Mouse (Mus musculus) hindbrain, embryonic 12.5 days (tissue): ENCODE measurements around the gene Tardbp. TPM values are rescaled to one million over a fixed set of nuclear protein-coding genes. Genes with fewer than 3 reads are reported as not detected.

ENCODE experiments used
- ATAC-seq: fragments of 200-750 bp; cut with Nextera tagmentation; 2 replicates; pipeline ENCODE4 v1.8.0; 2017; ENCODE audit warnings: moderate TSS enrichment; ENCODE audit not compliant: low FRiP score
- H3K27ac ChIP-seq: fragments of 300-500 bp; sonication (generic); 2 replicates; pipeline ENCODE4 v1.5.1; 2016; ENCODE audit warnings: mild to moderate bottlenecking
- H3K27me3 ChIP-seq: fragments of 300-500 bp; sonication (generic); 2 replicates; pipeline ENCODE4 v1.6.1; 2016; ENCODE audit warnings: mild to moderate bottlenecking
- H3K36me3 ChIP-seq: fragments of 300-500 bp; sonication (generic); 2 replicates; pipeline ENCODE4 v1.6.1; 2016; ENCODE audit warnings: mild to moderate bottlenecking
- H3K4me1 ChIP-seq: fragments of 300-500 bp; sonication (generic); 2 replicates; pipeline ENCODE4 v1.6.1; 2016
- H3K4me2 ChIP-seq: fragments of 300-500 bp; sonication (generic); replicated peaks from 2 replicates; pipeline ENCODE4 v1.6.1; 2016; ENCODE audit warnings: mild to moderate bottlenecking
- H3K4me3 ChIP-seq: fragments of 300-500 bp; sonication (generic); 2 replicates; pipeline ENCODE4 v1.5.1; 2016; ENCODE audit warnings: mild to moderate bottlenecking
- H3K9ac ChIP-seq: fragments of 300-500 bp; sonication (generic); 2 replicates; pipeline ENCODE4 v1.6.1; 2016; ENCODE audit warnings: mild to moderate bottlenecking, moderate library complexity
- H3K9me3 ChIP-seq: fragments of 300-500 bp; sonication (generic); replicated peaks from 2 replicates; pipeline ENCODE4 v1.6.1; 2016; ENCODE audit warnings: mild to moderate bottlenecking
- WGBS: fragments of 180-500 bp; shearing (Covaris S2); methylation state at CpG from one replicate; pipeline ENCODE4 v1.1.7; 2016; 5-methylcytosine and 5-hydroxymethylcytosine counted together
- polyA plus RNA-seq: library from polyadenylated mRNA; unstranded; fragments of >200 nt; fragmentation: Nextera tagmentation; extraction: Ambion mirVana; gene quantifications from 2 replicates; pipeline ENCODE4 v1.2.1, GENCODE M21; 2016

Tardbp gene
- polyA plus RNA-seq, 1 experiment from 2014 or later, result 333 TPM

DNA sequence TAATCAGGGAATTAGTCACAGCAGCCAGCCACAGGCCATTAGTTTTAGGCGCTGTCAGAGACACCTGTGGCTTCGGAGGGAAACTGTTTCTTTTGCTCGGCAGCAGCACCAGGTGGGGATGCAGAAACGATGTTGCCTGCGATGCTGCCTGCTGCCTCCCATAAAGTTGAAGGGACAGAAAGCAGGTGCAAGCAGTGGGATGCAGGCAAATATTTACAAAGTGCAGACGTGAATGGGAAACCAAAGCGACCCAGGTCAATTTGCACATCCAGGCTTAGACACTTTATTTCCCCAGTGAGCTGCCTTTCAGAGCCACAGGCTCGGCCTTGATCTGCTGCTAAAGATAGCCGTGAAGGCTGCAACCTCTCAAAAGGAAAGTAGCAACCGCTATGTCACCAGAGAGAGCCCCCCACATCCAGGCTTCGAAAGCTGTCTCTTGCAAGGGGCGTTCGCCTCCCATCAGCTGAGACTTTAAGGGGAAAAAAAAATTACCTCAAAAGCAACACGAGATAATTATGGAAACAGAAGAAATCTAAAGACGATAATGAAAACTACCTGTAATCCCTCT is 30.0 kb upstream of the Tardbp start:
- Histone ChIP-seq H3K9ac (no peak overlapping the region), H3K4me2 (no peak overlapping the region)
- 47% methylated on average over 15 of the region's 15 CpGs for WGBS

DNA sequence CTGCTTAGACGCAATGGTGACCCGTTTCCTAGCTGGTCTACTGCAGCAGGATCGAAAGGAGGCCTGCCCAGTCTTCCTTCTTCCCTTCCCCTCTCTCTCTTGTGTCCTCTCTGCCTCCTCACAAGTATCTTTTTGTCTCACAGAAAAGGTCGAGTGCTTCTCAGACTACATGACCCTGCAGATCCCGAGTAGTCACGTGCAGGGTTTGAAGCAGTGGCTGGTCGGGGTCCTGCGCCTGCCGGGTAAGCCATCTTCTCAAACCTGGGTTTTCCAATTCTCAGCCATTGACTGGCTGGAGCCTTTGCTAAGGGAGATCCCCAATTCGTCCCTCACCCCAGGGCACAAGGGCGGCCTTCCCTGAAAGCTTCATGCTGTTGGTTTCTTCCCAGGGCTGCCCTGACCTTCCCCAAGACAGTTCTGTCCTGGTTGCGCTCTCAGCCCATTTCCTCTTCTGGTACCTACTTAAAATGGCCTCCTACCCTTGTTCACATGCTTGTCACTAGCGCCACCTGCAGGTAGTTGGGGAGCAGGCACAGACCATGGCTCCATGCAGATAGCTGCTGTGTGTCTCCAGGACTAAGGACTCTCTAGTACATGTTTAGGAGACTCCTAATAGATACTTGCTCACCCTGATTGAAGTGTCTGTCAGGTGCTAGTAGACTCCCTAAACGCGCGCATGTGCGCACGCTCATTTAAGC is 28.0 kb upstream of the Tardbp start:
- peaks cover 8% of the 10 kb centered on the region; the same call in 1 of the 2 replicates for H3K4me1 ChIP-seq
- WGBS, result 88% methylated on average over 18 of the region's 18 CpGs
- H3K4me2 ChIP-seq, result no peak overlapping the region
- ATAC-seq, result no peak
- no peaks in the 10 kb centered on the region for H3K36me3 ChIP-seq
- no peak overlapping the region for H3K4me3 ChIP-seq
- no peak overlapping the region for H3K9ac ChIP-seq
- H3K27me3 ChIP-seq, result no peaks in the 10 kb centered on the region
- 0 out of 2 replicates have a peak, but pooled peaks cover 2% of the 10 kb centered on the region for H3K9me3 ChIP-seq
- no peak overlapping the region for H3K27ac ChIP-seq

More for the DNA sequence above, 30.0 kb upstream of the Tardbp start:
- Histone ChIP-seq H3K4me1 (0 out of 2 replicates have a peak, but pooled peaks cover 3% of the 10 kb centered on the region), H3K9me3 (0 out of 2 replicates have a peak, but pooled peaks cover 2% of the 10 kb centered on the region), H3K27ac (no peak overlapping the region), H3K36me3 (no peaks in the 10 kb centered on the region), H3K4me3 (no peak overlapping the region), H3K27me3 (peaks cover 4% of the 10 kb centered on the region; the same call in 1 of the 2 replicates)
- ATAC-seq, result no peak

DNA sequence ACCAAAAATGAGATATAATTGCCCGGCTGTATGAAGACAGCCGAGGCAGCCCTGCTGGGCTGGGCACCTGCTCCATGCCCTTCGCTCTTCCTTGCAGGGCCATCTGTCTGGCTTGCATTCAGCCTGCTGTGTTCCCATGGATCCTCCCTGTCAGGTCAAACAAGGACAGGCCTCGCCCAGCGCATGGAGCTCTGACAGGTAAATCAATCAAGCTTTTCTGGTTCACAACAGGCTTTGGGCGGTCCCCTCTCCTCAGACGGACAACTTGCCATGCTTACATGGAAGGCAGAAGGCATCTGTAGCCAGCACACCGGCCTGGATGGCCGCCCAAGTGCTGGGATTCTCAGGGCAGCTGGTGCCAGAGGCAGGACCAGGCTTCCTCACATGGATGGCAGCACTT is 24.2 kb upstream of the Tardbp start:
- Histone ChIP-seq H3K9me3 (0 out of 2 replicates have a peak, but pooled peaks cover 2% of the 10 kb centered on the region), H3K27me3 (no peaks in the 10 kb centered on the region), H3K9ac (no peak overlapping the region), H3K4me1 (peaks cover 5% of the 10 kb centered on the region; the same call in 1 of the 2 replicates), H3K4me3 (no peak overlapping the region), H3K36me3 (no peaks in the 10 kb centered on the region), H3K27ac (no peak overlapping the region), H3K4me2 (no peak overlapping the region)
- 35% methylated on average over 9 of the region's 9 CpGs for WGBS
- peak; percentile 80 for ATAC-seq

DNA sequence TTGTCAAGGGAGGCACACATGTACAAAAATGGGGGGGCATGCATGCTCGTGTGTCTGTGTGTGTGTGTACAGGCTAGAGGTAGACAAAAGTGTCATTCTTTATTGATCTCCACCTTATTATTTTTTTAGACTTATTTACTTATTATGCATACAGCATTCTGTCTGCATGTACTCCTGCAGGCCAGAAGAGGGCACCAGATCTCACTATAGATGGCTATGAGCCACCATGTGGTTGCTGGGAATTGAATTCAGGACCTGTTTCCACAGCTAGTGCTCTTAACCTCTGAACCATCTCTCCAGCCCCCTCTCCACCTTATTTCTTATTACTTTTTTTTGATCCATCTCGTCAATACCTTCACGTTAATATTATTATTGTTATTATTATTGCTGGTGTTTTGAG is 22.5 kb upstream of the Tardbp start:
- no peaks in the 10 kb centered on the region for H3K27me3 ChIP-seq
- H3K27ac ChIP-seq, result no peak overlapping the region
- H3K9ac ChIP-seq, result no peak overlapping the region
- whole genome bisulfite sequencing, result 71% methylated on average over 3 of the region's 3 CpGs
- no peaks in the 10 kb centered on the region for H3K36me3 ChIP-seq
- H3K4me1 ChIP-seq, result peaks cover 5% of the 10 kb centered on the region; the same call in 1 of the 2 replicates
- H3K4me3 ChIP-seq, result no peak overlapping the region
- no peak overlapping the region for H3K4me2 ChIP-seq
- no peak for ATAC-seq
- 0 out of 2 replicates have a peak, but pooled peaks cover 2% of the 10 kb centered on the region for H3K9me3 ChIP-seq

DNA sequence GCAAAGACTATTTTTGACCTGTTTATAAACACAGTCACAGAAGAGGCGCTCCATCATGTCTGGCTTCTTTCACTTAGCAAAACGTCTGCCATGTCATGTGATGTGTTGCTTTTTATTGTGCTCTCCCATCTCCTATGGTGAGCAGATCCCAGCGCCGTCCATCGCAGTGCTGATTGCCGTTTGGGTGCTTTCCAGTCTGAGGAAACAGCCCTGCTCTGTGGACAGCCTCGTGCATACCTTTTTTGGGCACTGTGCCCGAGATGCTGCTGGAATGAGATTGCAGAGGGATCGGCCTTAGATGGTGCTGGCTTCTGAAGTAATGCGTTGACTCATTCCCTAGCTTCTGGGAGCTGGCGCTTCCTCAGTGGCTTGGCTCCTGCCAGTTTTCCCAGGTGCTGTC is 19.8 kb upstream of the Tardbp start:
- Histone ChIP-seq H3K4me1 (peaks cover 9% of the 10 kb centered on the region), H3K4me2 (no peak overlapping the region), H3K27me3 (no peaks in the 10 kb centered on the region), H3K9me3 (no peaks in the 10 kb centered on the region), H3K36me3 (no peaks in the 10 kb centered on the region), H3K27ac (no peak overlapping the region), H3K4me3 (no peak overlapping the region), H3K9ac (no peak overlapping the region)
- WGBS, result 64% methylated on average over 11 of the region's 11 CpGs
- ATAC-seq, result no peak

DNA sequence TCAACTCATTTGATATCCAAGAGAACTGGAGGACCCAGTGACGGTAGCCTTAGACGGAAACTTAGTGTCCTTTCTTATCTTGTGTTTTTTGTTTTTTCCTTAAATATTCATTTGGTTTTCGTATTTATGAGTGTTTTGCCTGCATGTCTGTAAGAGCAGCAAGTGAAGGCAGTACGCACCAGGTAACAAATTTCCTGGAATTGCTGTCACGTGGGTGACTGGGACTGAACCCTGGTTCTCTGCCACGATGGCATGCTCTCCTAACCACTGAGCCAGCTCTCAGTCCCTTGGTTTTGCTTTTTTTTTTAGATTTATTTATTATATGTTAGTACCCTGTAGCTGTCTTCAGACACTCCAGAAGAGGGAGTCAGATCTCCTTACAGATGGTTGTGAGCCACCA is 18.1 kb upstream of the Tardbp start:
- WGBS, result 84% methylated on average over 6 of the region's 6 CpGs
- Histone ChIP-seq H3K27me3 (no peaks in the 10 kb centered on the region), H3K4me3 (no peak overlapping the region), H3K4me2 (no peak overlapping the region), H3K36me3 (no peaks in the 10 kb centered on the region), H3K9me3 (no peaks in the 10 kb centered on the region), H3K27ac (no peak overlapping the region), H3K4me1 (peaks cover 4% of the 10 kb centered on the region; the same call in 1 of the 2 replicates), H3K9ac (no peak overlapping the region)
- no peak for ATAC-seq

DNA sequence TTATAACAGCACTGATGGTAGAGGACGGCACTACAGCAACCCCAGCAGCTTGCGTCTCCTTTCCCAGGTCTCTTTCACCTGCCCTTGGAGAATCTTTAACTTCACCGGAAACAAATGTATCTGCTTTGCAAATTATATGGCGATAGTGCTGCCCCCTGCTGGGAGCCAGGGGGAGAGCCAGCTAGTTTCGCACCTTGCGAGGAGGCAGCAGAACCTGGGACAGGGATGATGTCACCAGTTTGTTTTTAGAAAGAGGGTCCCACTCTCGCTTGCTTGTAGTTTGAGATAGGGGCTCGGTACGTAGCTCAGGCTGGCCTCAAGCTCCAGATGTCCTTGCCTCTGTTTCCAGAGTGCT is 17.3 kb upstream of the Tardbp start:
- no peak overlapping the region for H3K4me3 ChIP-seq
- peak overlapping the region; percentile 33 for H3K4me2 ChIP-seq
- H3K27me3 ChIP-seq, result no peaks in the 10 kb centered on the region
- H3K9me3 ChIP-seq, result no peaks in the 10 kb centered on the region
- ATAC-seq, result no peak
- H3K36me3 ChIP-seq, result no peaks in the 10 kb centered on the region
- H3K4me1 ChIP-seq, result peaks cover 4% of the 10 kb centered on the region; the same call in 1 of the 2 replicates
- H3K9ac ChIP-seq, result no peak overlapping the region
- no peak overlapping the region for H3K27ac ChIP-seq
- WGBS, result 7% methylated on average over 9 of the region's 9 CpGs

DNA sequence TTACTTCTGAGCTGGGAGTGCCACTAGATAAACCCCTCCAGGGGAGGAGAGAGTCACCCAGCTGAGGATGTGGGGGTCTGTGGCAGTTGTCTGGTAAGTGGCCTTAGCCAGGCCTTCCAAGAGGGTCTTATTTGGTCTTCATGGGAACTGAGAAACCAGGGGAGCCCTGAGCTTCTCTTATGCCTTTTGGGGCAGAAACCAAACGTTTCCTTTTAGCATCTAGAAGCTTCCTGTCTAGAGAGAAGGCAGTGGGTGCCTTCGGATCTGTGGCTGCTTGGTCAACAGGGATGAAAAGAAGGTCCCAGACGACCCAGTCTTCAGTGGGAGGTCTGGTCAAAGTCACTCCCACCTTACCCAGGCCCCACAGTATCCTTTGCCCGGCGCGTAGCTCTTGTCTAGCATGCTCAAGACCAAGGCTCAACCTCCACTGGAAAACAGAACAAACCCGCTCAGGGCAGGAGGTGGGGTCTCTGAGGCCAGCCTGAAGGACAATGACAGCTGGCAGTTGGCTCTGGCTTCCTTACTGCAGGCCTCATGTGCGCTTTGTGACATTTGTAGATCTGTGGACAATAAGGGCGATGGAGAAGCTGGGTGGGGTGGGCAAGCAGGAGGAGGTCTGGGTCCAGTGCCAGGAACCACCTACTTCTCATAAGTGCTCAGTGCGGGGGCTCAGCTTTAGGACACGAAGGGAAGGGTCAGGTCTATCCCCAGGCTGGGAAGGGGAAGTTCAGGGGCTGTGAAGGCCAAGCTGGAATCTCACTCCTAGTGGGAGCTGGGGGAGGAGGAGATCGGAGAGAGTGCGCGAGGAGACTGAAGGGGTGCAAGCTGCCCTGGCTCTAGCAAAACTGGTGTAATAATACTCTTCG is 16.7 kb upstream of the Tardbp start, which contains the start of gene Gm572:
Gene Gm572, plus strand, starts transcription at position 27 of the 866 bp plus-strand sequence.
- no peak for ATAC-seq
- H3K9me3 ChIP-seq, result no peaks in the 10 kb centered on the region
- peak within 1 kb of the TSS; percentile 33 for H3K4me2 ChIP-seq
- H3K9ac ChIP-seq, result no peak within 1 kb of the TSS
- no peaks in the 10 kb centered on the region for H3K36me3 ChIP-seq
- peaks cover 4% of the 10 kb centered on the region; the same call in 1 of the 2 replicates for H3K4me1 ChIP-seq
- no peaks in the 10 kb centered on the region for H3K27me3 ChIP-seq
- no peak within 1 kb of the TSS for H3K27ac ChIP-seq
- no peak within 1 kb of the TSS for H3K4me3 ChIP-seq
- WGBS, result 66% methylated on average over 15 of the region's 15 CpGs

DNA sequence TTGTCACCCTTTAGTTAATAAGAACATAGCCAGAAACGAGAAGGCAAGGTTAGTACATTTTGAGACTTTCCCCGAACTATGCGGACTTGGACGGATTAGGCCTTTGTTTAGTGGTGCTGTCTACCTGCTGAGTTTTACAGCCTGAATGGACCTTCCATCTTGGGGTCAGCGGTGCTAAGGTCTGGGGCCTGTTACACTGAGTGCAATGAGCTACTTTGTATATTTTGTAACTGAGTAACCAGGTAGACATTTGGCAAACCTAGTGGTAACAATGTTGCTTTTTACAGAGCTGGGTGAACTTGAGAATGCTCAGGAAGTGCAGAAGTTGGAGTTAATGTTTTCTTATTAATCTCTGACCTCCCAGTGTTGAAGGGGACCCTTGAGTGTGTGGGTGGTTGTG is 14.3 kb upstream of the Tardbp start:
- H3K27me3 ChIP-seq, result no peaks in the 10 kb centered on the region
- H3K36me3 ChIP-seq, result no peaks in the 10 kb centered on the region
- H3K4me2 ChIP-seq, result no peak overlapping the region
- no peak overlapping the region for H3K27ac ChIP-seq
- no peak for ATAC-seq
- no peak overlapping the region for H3K9ac ChIP-seq
- H3K4me1 ChIP-seq, result peaks cover 4% of the 10 kb centered on the region; the same call in 1 of the 2 replicates
- H3K4me3 ChIP-seq, result no peak overlapping the region
- no peaks in the 10 kb centered on the region for H3K9me3 ChIP-seq
- WGBS, result 76% methylated on average over 5 of the region's 5 CpGs

DNA sequence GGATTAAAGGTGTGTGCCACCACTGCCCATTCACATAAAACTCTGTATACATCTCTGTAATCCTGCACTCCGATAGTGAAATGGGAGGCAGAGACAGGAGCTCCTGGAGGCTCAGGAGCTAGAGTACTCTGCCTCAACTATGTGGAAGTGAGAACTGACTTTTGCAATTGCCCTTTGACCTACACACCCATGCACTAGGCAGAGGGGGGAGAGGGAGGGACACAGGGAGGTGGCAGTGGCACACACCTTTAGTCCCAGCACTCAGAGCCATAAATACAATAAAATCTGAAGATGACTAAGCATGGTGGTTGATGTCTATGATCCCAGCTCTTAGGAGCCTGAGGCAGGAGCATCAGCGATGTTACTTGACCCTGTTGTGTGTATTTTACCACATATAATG is 12.6 kb upstream of the Tardbp start:
- no peaks in the 10 kb centered on the region for H3K27me3 ChIP-seq
- no peak for ATAC-seq
- 84% methylated on average over 2 of the region's 2 CpGs for WGBS
- H3K9ac ChIP-seq, result no peak overlapping the region
- no peaks in the 10 kb centered on the region for H3K36me3 ChIP-seq
- H3K4me1 ChIP-seq, result peaks cover 4% of the 10 kb centered on the region; the same call in 1 of the 2 replicates
- H3K4me2 ChIP-seq, result no peak overlapping the region
- no peak overlapping the region for H3K27ac ChIP-seq
- H3K9me3 ChIP-seq, result no peaks in the 10 kb centered on the region
- H3K4me3 ChIP-seq, result no peak overlapping the region

DNA sequence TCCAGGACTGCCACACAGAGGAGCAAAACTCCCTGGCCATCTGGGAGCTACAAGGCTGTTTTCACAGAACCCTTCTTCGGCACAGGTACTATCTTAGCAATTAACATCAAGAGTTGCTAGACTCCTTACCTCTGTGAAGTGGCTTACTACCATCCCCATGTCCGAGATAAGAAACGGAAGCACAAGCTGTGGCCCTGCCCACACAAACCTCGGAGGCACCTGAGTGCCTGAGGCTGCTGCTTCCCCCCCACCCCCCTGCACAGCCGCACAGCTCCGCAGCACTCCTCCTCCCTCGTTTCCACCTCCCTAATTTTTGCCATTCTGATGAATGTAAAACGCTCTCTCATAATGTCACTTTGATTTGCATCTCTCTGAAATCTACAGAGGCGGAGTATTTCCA is 11.5 kb upstream of the Tardbp start:
- no peak overlapping the region for H3K4me3 ChIP-seq
- H3K4me1 ChIP-seq, result no peaks in the 10 kb centered on the region
- H3K9ac ChIP-seq, result no peak overlapping the region
- no peaks in the 10 kb centered on the region for H3K9me3 ChIP-seq
- H3K36me3 ChIP-seq, result no peaks in the 10 kb centered on the region
- ATAC-seq, result no peak
- 55% methylated on average over 9 of the region's 9 CpGs for WGBS
- no peak overlapping the region for H3K4me2 ChIP-seq
- H3K27me3 ChIP-seq, result no peaks in the 10 kb centered on the region
- H3K27ac ChIP-seq, result no peak overlapping the region

DNA sequence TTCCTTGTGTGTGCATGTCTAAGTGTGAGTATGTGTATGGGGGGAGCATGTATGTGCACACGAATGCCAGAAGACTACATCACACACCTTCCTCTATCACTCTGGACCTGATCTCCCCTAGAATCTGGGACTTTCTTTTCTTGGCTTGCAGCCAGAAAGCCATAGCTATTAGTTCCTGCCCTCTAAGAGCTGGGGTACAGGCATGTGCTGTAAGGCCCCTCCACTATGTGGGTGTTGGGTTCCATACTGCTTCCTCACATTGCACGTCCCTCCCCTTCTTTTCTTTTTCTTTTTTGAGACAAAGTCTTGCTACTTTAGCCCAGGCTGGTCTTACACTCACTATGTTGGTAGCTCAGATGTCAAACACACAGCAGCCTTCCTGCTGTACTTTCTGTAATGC is 8.5 kb upstream of the Tardbp start:
- H3K27ac ChIP-seq, result no peak overlapping the region
- no peaks in the 10 kb centered on the region for H3K9me3 ChIP-seq
- no peak overlapping the region for H3K4me3 ChIP-seq
- H3K36me3 ChIP-seq, result no peaks in the 10 kb centered on the region
- 72% methylated on average over 2 of the region's 2 CpGs for WGBS
- H3K4me1 ChIP-seq, result no peaks in the 10 kb centered on the region
- H3K4me2 ChIP-seq, result no peak overlapping the region
- ATAC-seq, result no peak
- no peak overlapping the region for H3K9ac ChIP-seq
- no peaks in the 10 kb centered on the region for H3K27me3 ChIP-seq
